Mouse (Mus musculus) lung, postnatal 0 days (tissue): ENCODE measurements at regions not wholly inside any gene's neighbourhood (a gene's known extent, or its start where the extent isn't known, plus 50 kb on each side); places are given as distances from the start of the nearest gene placed in this dataset.
"Not testable (repeated sequence)": the region's sequence is repeated elsewhere in the genome, so short reads cannot be mapped to it uniquely, and the experiment has no call there.

Experiments
- ATAC-seq: fragments of 200-750 bp; cut with Nextera tagmentation; 2 replicates; pipeline ENCODE4 v1.8.0; 2017; ENCODE audit warnings: moderate library complexity
- DNase-seq: peaks from one replicate; pipeline ENCODE4 v3.0.0-alpha.2; 2016; ENCODE audit warnings: low spot score
- H3K27ac ChIP-seq: fragments of 300-500 bp; sonication (generic); 2 replicates; pipeline ENCODE4 v1.5.1; 2014; ENCODE audit warnings: antibody characterized with exemption, mild to moderate bottlenecking, low read length, mixed read lengths
- H3K27me3 ChIP-seq: fragments of 300-500 bp; sonication (generic); replicated peaks from 2 replicates; pipeline ENCODE4 v1.6.1; 2014; ENCODE audit warnings: low read length, mixed read lengths; ENCODE audit not compliant: insufficient read depth
- H3K36me3 ChIP-seq: fragments of 300-500 bp; sonication (generic); 2 replicates; pipeline ENCODE4 v1.6.1; 2014; ENCODE audit warnings: low read length, mixed read lengths; ENCODE audit not compliant: insufficient read depth
- H3K4me1 ChIP-seq: fragments of 300-500 bp; sonication (generic); 2 replicates; pipeline ENCODE4 v1.6.1; 2014; ENCODE audit warnings: antibody characterized with exemption, low read depth, low read length, mixed read lengths; ENCODE audit not compliant: insufficient read depth
- H3K4me2 ChIP-seq: fragments of 300-500 bp; sonication (generic); replicated peaks from 2 replicates; pipeline ENCODE4 v1.6.1; 2014; ENCODE audit warnings: low read depth, mild to moderate bottlenecking, low read length, moderate library complexity, mixed read lengths
- H3K4me3 ChIP-seq: fragments of 300-500 bp; sonication (generic); 2 replicates; pipeline ENCODE4 v1.5.1; 2014; ENCODE audit warnings: low read depth, low read length
- H3K9ac ChIP-seq: fragments of 300-500 bp; sonication (generic); replicated peaks from 2 replicates; pipeline ENCODE4 v1.6.1; 2014; ENCODE audit warnings: low read depth, mild to moderate bottlenecking
- H3K9me3 ChIP-seq: fragments of 300-500 bp; sonication (generic); 2 replicates; pipeline ENCODE4 v1.6.1; 2016; ENCODE audit warnings: low read length, mixed read lengths
- CTCF ChIP-seq: IDR thresholded peaks from 2 replicates; pipeline ENCODE4 v1.5.1; 2016; ENCODE audit warnings: antibody characterized with exemption, mild to moderate bottlenecking
- EP300 ChIP-seq: IDR thresholded peaks from 2 replicates; pipeline ENCODE4 v1.6.1; 2016; ENCODE audit warnings: antibody characterized with exemption, mild to moderate bottlenecking, control low read depth
- WGBS: fragments of 180-500 bp; shearing (Covaris S2); extraction: QIAGEN DNeasy Blood & Tissue Kit; methylation state at CpG from one replicate; pipeline ENCODE4 v1.1.7; 2014; 5-methylcytosine and 5-hydroxymethylcytosine counted together

DNA sequence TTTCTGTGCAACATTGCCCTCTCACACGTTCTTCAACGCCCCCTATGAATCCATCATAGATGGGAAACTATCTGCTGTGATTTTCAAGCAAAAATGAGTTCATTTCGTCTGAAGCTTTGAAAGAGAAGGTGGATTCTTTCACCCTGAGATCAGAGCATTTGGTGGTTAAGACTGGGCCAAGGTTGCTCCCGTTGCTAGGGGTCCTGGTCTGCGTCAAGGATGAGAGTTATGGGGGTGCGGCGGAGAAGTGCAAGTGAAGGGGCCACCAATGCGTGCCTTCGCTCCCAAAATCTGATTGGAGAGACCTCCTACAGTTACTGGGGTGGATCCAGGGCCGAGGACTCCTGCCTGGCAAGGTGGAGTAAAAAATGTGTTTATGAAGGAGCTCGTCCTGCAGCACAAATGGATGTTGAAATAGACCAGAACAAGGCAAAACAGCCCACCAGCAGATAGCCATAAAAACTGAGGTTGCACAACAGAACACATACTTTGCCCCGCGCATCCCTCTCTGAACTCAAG lies 215.7 kb downstream of the Fgf9 start:
- Histone ChIP-seq H3K4me2 (no peak overlapping the region), H3K27ac (no peak overlapping the region), H3K36me3 (no peaks in the 10 kb centered on the region), H3K27me3 (no peaks in the 10 kb centered on the region), H3K4me3 (no peak overlapping the region), H3K9ac (no peak overlapping the region), H3K9me3 (no peaks in the 10 kb centered on the region), H3K4me1 (no peaks in the 10 kb centered on the region)
- DNase-seq = no peak
- ATAC-seq = no peak
- no peak for TF ChIP-seq CTCF
- TF ChIP-seq EP300 = no peak
- WGBS = 75% methylated on average over 13 of the region's 13 CpGs

DNA sequence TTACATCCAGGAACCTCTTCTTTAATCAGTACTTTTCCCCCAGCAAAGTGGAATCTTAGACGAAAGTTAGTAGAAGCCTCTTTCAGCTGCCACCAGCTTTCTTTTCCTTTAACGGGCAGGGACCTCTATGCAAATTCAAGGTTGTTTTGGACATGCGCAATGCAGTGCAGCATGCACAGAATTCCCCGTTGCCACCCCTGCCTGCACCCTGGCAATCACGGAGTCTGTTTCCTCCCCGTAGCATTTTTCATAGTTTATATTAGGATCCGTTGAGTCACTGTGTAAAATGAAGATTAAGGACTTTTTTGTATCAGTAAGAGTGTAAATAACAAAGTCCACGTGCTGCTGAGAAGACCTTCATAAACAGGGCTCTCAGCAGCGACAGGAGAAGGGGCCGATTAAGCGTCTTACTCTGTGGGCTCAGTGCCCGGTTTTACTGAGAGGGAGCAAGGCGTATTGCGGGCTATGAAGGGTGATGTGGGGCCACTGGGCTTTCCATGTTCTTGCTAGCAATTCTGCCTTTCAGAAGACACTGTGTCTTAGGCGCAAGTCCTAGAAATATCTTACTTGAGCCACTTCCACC lies 212.5 kb downstream of the Fgf9 start:
- H3K4me1 ChIP-seq = no peaks in the 10 kb centered on the region
- no peak overlapping the region for H3K4me3 ChIP-seq
- H3K27me3 ChIP-seq = no peaks in the 10 kb centered on the region
- no peaks in the 10 kb centered on the region for H3K36me3 ChIP-seq
- 30% methylated on average over 15 of the region's 15 CpGs for WGBS
- DNase-seq = peak; percentile 59
- H3K9me3 ChIP-seq = no peaks in the 10 kb centered on the region
- H3K27ac ChIP-seq = no peak overlapping the region
- TF ChIP-seq EP300 (no peak), CTCF (no peak)
- H3K4me2 ChIP-seq = peak overlapping the region; percentile 17
- peak; percentile 23; the same call in 1 of the 2 replicates for ATAC-seq
- no peak overlapping the region for H3K9ac ChIP-seq

DNA sequence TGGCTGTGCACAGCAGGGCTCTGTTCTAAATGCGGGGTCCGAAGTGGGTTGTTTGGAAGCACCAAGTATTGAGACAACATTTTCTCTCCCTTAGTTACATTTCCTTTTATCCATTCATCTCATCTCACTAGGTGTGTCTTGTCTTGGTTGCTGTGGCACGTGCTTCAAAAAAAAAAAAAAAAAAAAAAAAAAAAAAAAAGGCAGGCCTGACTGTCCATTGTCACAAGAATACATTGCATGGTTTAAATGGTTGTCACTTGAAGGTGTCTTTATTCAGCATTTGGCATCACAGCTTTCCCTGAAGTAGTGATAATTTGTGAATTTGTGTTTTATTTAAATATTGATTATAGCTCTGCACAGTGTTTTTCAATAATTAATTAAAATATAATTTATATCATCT lies 211.9 kb downstream of the Fgf9 start:
- H3K27ac ChIP-seq = no peak overlapping the region
- no peaks in the 10 kb centered on the region for H3K27me3 ChIP-seq
- H3K9ac ChIP-seq = no peak overlapping the region
- no peak for DNase-seq
- TF ChIP-seq CTCF (no peak), EP300 (no peak)
- 82% methylated on average over 3 of the region's 3 CpGs for WGBS
- H3K4me3 ChIP-seq = no peak overlapping the region
- no peaks in the 10 kb centered on the region for H3K36me3 ChIP-seq
- no peaks in the 10 kb centered on the region for H3K4me1 ChIP-seq
- no peaks in the 10 kb centered on the region for H3K9me3 ChIP-seq
- no peak overlapping the region for H3K4me2 ChIP-seq
- ATAC-seq = no peak

DNA sequence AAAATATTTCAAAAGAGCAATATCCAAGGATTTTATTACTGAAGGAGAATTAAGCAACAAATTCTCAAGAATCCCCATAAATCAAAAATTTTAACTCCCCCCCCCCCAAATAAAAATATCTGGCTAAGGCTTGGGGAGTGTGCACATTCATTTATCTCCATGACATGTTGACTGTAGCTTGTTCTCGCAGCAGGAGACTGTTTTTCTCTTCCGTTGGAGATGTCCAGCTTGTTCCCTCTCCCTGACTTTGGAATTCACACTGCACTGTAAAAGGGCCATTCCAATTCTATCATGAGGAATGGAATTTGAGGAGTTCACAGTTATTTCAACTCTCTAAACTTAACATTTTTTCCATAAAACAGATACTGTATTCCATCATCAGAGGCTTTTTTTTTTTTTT lies 204.1 kb downstream of the Fgf9 start:
- not testable (repeated sequence) for H3K9ac ChIP-seq, H3K27ac ChIP-seq, H3K4me3 ChIP-seq, H3K4me1 ChIP-seq, H3K36me3 ChIP-seq, H3K9me3 ChIP-seq, H3K4me2 ChIP-seq, H3K27me3 ChIP-seq, ATAC-seq
- DNase-seq = peak; percentile 6
- 12% methylated on average over 2 of the region's 2 CpGs for WGBS

DNA sequence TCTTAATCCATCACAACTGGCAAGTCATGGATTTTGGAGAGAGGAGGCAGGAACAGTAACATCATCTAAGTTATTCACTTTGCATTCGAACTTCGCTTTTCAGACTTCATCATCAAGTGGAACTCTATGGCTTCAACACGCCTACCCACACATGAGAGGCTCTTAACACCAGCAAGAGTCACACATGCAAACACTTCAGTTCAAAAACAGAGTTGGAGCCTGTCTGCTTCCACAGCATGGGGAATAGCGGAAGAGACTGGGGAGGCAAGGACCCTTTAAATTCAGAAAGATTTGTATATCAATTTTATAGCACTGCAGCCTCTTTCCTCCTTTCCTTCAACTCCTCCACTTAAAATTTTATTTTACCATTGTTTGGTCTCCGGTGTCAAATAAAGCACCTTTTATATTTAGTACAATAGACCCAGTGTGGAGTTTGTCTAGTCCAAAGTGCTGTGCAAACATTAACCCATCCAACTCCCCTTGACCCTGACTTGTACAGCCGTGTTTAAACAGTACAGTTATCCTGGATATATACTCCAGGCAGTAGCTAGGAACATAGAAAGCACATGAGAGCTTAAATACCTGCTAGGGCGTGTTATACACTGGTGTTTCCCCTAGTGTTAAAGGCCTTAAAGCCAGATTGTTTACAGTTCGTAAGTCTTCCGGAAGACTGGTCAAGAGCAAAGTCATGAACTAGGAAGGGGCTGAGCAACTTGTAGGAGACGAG lies 203.5 kb downstream of the Fgf9 start:
- ATAC-seq (peak; percentile 96), DNase-seq (peak; percentile 82)
- Histone ChIP-seq H3K36me3 (no peaks in the 10 kb centered on the region), H3K4me2 (no peak overlapping the region), H3K27ac (no peak overlapping the region), H3K4me3 (no peak overlapping the region), H3K27me3 (no peaks in the 10 kb centered on the region), H3K4me1 (no peaks in the 10 kb centered on the region), H3K9ac (no peak overlapping the region), H3K9me3 (no peaks in the 10 kb centered on the region)
- TF ChIP-seq CTCF = no peak
- 50% methylated on average over 10 of the region's 10 CpGs for WGBS

DNA sequence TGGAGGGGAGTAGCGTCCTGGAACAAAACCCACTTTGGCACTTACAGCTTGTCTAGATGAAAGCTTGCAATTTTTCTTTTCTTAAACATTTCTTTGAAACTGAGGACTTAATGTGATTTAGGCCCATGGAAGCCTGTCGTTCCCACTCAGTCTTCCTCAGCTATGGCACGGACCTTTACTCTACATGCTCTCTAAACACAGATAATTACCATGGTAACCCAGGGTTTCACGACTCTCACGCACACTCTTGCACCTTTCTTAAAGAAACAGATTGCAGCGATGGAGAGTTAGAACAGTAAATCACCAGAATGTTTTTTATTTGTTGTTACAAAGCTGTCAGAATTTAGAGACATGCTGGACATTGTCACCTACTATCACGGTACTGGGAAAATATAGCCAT lies 195.0 kb downstream of the Fgf9 start:
- 10% methylated on average over 7 of the region's 7 CpGs for WGBS

More for the DNA sequence above, 195.0 kb downstream of the Fgf9 start:
- Histone ChIP-seq H3K4me1 (0 out of 2 replicates have a peak, but pooled peaks cover 3% of the 10 kb centered on the region), H3K4me3 (no peak overlapping the region), H3K27me3 (no peaks in the 10 kb centered on the region), H3K36me3 (no peaks in the 10 kb centered on the region), H3K27ac (no peak overlapping the region), H3K4me2 (no peak overlapping the region), H3K9ac (no peak overlapping the region), H3K9me3 (no peaks in the 10 kb centered on the region)
- ATAC-seq (peak; percentile 75), DNase-seq (peak; percentile 73)
- TF ChIP-seq EP300 (peak; percentile 14; the same call in 1 of the 2 replicates), CTCF (no peak)
